Mouse (Mus musculus): ENCODE data around the gene 5530401A14Rik. TPM values are rescaled to one million over a fixed set of nuclear protein-coding genes. Genes with fewer than 3 reads are reported as not detected.

Gene 5530401A14Rik
- polyA plus RNA-seq, 1 experiment from 2014 or later: not detected

DNA sequence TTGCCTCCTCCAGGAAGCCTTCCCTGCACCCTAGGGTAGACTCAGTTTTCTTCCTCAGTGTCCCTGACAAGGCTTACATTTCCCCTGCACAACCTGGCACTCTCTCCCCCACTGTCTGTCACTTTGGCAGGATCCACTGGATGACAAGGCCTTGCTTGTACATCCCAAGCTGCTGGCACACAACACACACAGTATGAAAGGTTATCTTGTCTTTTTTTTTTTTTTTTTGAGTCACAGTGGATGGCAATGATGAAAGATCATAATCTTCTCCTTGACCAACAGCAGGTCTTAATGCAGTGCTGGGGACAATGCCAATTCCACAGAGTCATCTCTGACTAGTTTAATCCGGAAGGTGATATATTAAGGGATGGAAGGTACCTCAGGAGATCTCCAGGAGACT lies 77.0 kb downstream of the 5530401A14Rik start:
- no peaks in the 10 kb centered on the region for H3K4me1 ChIP-seq (replicated peaks)
- H3K9ac ChIP-seq: no peak overlapping the region
- H3K4me2 ChIP-seq: no peak overlapping the region
- no peak overlapping the region for H3K27ac ChIP-seq (replicated peaks)
- no peaks in the 10 kb centered on the region for H3K27me3 ChIP-seq
- H3K4me3 ChIP-seq (replicated peaks): no peak overlapping the region
- no peaks in the 10 kb centered on the region for H3K9me3 ChIP-seq (replicated peaks)
- 29% methylated on average over 1 of the region's 1 CpGs for WGBS (ENCODE audit: insufficient replicate concordance)
- no peaks in the 10 kb centered on the region for H3K36me3 ChIP-seq (replicated peaks)
- no peak for ATAC-seq (ENCODE audit: insufficient read depth)

DNA sequence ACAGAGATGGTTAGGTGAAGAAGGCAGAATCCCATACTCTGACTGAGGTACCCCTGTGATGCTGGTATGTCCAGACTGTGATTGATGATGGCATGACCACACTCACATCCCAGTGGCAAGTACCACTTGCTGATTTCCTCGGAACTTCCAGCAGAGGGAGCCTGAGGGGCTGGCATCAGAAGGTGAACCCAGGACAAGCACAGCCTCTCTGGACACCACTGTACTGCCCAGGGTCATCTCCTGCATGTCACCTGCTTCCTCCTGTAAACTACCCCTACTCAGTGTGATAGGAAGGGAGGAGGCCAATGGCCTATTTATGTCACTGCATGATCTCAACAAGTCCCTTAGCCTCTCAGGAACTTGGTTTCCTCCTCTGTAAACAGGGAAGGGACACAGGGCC lies 80.5 kb downstream of the 5530401A14Rik start:
- Histone ChIP-seq H3K4me2 (no peak overlapping the region), H3K9me3 (replicated peaks) (no peaks in the 10 kb centered on the region), H3K4me1 (replicated peaks) (no peaks in the 10 kb centered on the region), H3K36me3 (replicated peaks) (no peaks in the 10 kb centered on the region), H3K27me3 (no peaks in the 10 kb centered on the region), H3K27ac (replicated peaks) (no peak overlapping the region), H3K9ac (no peak overlapping the region), H3K4me3 (replicated peaks) (no peak overlapping the region)
- 22% methylated on average over 1 of the region's 1 CpGs for WGBS (ENCODE audit: insufficient replicate concordance)
- ATAC-seq (ENCODE audit: insufficient read depth): no peak

DNA sequence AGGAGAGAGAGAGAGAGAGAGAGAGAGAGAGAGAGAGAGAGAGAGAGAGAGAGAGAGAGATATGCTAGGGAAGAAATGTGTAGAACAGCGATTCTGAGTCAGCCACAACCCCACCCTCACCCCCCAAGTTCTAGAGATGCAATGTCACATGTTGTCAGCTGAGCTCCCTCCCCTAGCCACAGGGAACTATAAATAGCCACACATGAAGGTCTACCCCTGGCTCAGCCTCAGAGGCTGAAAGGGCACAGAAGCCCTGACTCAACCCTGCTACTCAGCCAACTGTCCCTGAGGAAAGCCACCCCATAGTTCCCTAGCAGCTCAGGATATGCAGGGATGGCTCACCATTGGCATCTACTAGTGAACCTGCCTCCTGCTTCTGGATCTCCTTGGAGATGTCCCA lies 81.7 kb downstream of the 5530401A14Rik start:
- no peaks in the 10 kb centered on the region for H3K36me3 ChIP-seq (replicated peaks)
- no peaks in the 10 kb centered on the region for H3K4me1 ChIP-seq (replicated peaks)
- ATAC-seq (ENCODE audit: insufficient read depth): no peak
- 47% methylated on average over 1 of the region's 1 CpGs for WGBS (ENCODE audit: insufficient replicate concordance)
- no peaks in the 10 kb centered on the region for H3K9me3 ChIP-seq (replicated peaks)
- H3K27ac ChIP-seq (replicated peaks): no peak overlapping the region
- no peak overlapping the region for H3K4me3 ChIP-seq (replicated peaks)
- no peak overlapping the region for H3K4me2 ChIP-seq
- H3K9ac ChIP-seq: no peak overlapping the region
- H3K27me3 ChIP-seq: no peaks in the 10 kb centered on the region

Other genes with a start within 250 kb of the 5530401A14Rik start
- gene Asic2, start 107.8 kb downstream of the 5530401A14Rik start, polyA plus RNA-seq (2015; fragmentation: Nextera tagmentation; extraction: Ambion mirVana): 0.03 TPM in 1 of 2 replicates, not detected in the other
- gene Ccl2, start 174.9 kb downstream of the 5530401A14Rik start, polyA plus RNA-seq (2015; fragmentation: Nextera tagmentation; extraction: Ambion mirVana): 0.83 and 1.5 TPM in 2 replicates
- gene Gm17268, start 177.9 kb downstream of the 5530401A14Rik start, polyA plus RNA-seq (2015; fragmentation: Nextera tagmentation; extraction: Ambion mirVana): not detected in 2 replicates
- 0.47 and 0.54 TPM in 2 replicates for gene Ccl7, start 185.0 kb downstream of the 5530401A14Rik start, polyA plus RNA-seq (2015; fragmentation: Nextera tagmentation; extraction: Ambion mirVana)
- 0.13 and 0.14 TPM in 2 replicates for gene Ccl11, start 197.2 kb downstream of the 5530401A14Rik start, polyA plus RNA-seq (2015; fragmentation: Nextera tagmentation; extraction: Ambion mirVana)
- gene Ccl12, start 241.2 kb downstream of the 5530401A14Rik start, polyA plus RNA-seq (2015; fragmentation: Nextera tagmentation; extraction: Ambion mirVana): 0.53 and 0.55 TPM in 2 replicates